Mouse (Mus musculus) embryo, embryonic 10 days (tissue): ENCODE data around the gene Wnt11.

ENCODE experiments used
- DNase-seq: peaks from one replicate; pipeline ENCODE4 v3.0.0-alpha.2; 2015; ENCODE audit warnings: low spot score

Wnt11 gene

DNA sequence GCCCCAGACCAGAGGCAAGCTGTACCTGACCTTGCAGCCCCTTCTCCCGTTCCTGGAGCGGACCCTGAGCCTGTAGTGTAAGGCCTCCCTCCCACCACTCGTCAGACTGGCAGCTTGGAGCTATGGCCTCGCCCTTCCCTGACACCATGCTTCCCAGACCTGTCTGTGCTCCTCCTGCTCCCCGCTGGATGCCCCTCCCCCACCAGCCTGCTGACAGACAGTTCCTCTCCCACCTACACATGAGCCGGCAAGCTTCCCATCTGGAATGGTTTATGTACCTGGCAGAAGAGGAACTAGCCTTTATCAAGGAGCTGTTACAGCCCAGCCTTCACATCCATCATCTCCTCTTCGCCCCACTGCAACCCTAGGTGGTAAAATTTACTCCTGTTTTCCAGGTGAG lies 6.0 kb upstream of the Wnt11 start:
- no peak for DNase-seq

DNA sequence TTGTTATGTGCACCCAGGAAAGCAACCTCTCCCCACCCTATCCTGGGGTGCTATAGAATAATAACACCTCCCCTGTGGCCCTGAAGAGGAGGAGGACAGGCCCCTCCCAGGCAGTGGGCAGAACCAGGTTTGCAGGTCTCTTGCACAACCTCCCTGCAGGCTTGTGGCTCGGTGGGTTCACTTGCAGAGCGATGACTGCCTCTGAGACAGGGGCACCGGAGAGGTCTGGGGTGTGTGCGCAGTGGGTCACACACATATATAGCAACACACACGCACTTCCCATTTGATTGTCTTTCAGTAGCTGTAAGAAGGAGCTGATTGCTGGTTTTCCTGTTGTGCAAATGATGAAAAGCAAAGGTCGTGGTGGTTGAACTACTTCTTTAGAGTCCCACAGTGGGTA lies 3.6 kb upstream of the Wnt11 start:
- no peak for DNase-seq

DNA sequence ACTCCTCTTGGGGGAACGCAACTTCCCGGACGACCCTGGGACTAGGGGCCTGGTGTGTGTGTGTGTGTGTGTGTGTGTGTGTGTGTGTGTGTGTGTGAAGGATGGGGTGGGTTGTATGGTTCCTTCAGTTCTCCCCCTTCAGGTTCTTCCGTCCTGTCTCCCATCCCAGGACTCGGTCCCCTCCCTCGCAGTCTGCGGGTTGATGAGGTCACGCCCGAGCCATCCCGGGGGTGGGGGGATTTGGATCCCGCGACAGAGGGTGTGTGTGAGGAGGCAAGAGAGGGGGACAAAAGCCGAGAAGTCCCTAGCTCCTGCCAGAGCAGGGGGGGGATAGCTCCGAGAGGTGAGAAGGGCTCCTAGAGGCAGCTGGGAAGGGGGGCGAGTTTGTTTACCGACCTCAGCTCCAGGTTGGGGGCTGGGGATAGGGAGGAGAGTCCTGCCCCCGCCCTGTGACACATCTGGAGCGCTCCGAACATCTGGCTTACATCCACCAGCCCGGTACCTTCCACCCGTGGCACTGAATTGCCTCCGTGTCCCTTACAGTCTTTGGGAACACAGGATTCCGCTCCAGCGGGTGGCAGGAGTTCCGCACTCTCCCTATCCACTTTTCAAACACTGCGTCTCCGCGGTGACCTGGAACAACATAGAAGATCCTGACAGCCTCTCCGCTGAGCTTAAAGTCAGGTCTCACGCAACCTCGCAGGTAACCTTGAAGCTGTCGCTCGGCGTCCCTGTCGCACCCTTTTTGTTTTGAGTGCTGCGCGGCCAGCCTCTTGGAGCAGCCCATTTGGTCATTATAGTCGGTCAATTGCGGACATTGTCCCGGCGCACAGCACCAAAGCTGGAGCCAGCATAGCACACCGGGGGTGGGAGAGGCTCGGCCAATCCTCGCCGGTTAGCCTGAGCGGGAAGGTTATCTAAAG lies 868 bp downstream of the Wnt11 start:
- no peak for DNase-seq

DNA sequence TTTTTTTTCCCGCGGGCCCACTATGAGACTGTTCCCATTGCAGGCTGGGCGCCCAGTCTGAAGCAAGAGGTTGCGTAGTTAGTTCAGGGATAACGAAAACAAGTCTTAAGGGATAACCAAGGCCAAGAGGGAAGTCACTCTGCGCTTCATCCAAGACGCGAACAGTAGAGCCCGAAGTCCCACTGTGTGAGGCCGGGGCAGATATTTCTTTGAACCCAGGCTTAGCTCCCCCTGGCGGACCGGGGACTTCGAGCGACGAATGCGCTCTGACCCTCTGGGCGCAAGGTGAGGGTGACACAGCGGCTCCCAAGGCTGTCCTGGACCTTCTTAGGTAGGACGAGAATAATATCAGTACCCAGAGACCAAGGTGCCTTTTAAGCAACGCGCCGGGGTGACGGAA lies 1.7 kb downstream of the Wnt11 start:
- DNase-seq, result peak; percentile 83

DNA sequence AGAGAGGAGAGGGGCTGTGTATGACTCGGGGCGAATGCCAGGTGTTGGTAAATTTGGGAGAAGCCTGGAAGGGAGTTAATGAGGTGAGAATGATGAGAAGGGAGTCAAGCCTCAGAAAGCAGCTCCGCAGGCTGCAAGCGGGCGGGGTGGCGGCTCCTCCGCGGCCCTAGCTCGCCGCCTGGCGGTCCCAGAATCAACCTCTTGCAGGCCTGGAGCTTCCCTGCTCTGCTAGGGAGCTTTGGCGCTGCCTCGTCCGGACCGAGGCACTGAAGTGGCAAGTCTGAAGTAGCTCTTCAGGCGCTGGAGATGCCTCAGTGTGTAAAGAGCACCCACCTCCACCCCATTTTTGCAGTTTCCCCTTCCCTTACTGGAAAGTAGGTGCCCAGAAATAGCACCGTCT lies 3.0 kb downstream of the Wnt11 start:
- DNase-seq, result peak; percentile 88

DNA sequence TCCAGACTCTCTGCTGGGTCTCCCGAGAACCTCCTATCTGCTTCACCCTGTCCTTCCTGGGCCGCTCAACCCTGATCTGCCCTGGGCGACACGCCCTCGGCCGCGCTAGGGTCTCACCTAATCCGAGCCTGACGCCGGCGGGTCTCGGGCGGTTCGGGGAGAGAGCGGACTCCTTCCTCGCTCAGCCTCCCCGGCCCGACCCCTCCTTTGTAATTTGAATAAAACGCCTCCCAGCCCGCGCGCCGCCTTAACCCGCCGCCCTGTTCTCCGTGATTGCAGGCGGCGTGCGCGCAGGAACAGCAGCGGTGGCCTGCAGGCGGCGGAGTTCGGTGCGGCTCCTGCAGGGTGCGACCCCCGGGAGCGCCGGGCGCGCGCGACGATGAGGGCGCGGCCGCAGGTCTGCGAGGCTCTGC lies 3.8 kb downstream of the Wnt11 start:
- peak; percentile 84 for DNase-seq

DNA sequence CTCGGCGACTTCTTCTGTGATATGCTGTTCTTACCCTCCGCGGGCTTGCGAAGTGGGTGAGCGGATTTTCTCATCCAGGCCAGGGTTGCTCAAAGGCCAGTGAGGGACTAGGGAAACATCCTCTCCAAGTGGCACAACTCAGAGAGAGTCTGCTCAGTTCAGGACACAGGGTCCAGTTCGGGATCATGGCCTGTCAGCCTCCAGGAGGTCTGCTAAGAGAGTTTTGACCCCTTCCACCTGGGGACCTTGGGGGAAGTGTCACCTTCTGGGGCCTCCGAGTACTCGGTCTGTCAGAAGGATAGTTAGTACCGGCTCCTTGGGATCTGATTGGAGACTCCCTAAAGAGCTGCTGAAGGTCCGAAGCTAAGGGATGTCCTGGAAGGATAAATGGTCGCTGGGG lies 4.4 kb downstream of the Wnt11 start:
- DNase-seq, result no peak

DNA sequence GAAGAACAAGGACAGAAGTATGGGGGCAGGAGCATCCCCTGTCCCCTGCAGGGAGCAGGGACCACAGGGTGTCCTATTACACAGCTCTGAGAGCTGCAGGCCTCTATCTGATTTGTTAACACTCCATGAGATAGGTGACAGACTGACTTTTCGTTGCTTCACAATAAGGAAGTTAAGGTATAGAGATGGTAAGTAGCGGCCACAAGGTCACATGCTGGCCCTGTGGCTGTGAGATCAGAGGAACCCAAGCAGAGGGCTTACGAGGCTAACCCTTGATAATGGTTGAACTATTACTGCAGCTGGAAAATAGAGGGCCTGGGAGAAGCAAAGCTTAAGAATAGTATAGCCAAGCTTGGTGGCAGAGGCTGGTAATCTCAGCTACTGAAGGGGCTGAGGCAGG lies 5.9 kb downstream of the Wnt11 start:
- no peak for DNase-seq

DNA sequence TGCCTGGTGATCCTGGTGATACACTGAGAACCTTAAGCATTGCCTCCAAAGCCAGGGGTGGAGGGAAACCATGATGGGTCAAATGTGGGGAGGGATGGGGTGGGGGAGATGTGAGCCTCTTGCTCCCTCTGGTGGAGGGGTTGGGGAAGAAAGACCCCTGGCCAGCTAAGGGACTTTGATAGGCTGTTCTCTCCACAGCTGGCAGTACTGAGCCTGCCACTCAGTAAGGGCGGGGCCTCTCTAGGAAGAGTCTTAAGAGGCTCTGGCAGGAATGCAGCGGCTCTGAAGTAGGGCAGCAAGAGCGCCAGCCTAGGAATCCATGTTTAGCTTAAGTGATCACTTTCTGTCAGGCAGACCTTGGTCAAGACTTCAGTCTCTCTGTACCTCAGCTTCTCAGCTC lies 6.9 kb downstream of the Wnt11 start:
- peak; percentile 48 for DNase-seq

DNA sequence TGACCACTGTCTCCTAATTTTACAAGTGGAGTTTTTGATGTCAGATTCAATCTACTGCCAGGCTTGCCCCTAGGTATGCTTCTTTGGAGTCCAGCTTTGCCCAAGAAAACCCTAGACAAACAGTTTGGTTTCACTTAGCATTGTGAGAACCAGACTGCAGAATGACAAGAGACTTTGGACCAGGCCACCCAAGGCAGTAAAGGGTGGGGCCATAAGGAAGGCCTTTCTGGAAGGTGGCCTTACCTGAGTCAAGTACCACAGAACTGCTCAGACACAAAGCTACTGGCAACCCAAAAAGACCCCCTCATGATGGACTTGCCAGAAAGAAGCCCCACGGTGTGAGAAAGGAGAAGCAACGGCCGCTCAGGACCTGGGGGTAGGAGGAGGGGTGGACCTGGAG lies 8.1 kb downstream of the Wnt11 start:
- DNase-seq, result no peak

DNA sequence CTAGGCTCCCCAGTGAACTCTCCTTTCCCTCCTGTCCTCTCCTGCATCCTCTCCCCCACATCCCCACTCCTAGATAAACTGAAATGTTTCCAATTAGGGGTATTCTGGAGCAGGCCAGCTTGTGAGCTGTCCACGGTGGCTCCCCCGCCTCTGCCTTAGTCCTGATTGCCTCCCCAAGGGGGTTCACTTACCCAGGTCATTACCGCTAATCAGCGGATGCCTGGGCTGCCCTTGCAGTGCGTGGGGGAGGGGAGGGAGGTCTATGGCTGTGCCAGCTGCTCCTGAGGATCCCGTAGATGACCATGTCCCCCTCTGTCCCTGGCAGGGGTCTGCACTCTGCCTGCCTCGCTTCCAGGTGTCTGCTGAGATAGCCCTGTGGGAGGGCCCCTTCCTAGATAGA lies 8.7 kb downstream of the Wnt11 start:
- DNase-seq, result peak; percentile 58

DNA sequence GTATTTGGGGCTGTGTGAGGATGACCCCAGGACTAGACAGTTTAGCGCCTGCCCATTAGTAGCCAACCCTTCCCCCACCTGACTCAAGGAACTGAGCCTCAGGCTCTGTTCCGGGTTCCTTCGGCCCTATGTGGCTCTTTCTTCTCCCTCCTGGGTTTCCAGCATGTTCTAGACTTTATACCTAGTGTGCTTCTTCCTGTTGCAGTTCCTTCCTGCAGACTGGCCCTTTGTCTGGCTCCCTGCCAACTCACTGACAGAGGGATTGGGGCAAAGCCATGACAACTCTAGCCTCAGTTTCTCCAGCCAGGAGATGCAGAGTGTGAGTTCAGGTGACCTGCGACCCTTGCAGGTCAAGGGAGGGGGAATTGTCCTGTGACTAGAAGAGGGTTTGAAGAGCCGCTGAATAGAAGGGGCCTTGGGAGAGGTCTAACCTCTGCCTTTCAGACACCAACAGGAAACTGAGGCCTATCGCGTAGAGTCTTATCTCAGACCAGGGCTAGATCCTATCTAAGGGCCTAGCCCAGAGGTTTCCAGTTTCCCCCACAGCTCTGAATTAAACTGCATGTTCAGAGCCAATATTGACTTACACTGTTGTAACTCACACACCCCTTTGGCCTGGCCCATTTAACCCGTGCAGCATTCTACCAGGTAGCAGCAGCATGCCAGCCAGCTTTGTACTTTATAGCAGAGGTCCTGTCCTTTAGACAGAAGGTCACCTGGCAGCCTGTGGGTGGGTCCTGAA lies 14.2 kb downstream of the Wnt11 start:
- DNase-seq, result no peak

DNA sequence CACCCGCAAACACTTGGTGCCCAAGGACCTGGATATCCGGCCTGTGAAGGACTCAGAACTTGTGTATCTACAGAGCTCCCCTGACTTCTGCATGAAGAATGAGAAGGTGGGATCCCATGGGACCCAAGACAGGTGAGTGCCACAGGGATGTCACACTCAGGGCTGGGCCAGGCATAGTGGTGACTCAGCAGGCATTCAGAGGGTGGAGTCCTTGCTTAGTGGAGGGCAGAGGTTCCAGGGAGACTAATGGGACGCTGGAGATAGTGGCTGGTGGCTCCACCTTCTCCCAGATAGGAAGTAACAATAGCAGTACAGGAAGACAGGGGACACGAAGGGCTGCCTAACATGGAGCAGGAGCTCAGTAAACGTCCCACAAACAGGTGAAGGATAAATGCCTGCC lies 15.5 kb downstream of the Wnt11 start:
- no peak for DNase-seq

DNA sequence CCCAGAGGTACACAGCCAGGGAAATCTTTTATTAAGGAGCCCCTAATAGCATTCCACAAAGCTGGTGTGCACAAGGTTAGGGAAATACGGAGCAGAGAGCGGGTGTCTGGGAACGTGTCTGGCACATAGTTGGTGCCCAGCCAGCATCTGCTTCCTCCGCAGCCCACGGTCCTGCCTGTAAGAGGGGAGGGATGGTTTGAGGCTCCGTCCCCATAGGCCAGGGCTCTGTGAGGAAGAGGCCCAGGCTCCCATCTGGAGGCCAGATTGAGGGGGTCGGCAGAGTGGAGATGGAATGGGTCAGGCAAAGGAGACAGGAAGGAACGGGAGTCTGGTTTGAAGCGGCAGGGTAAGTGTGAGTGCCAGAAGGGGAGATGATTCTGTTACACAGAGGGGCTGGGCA lies 16.3 kb downstream of the Wnt11 start:
- peak; percentile 46 for DNase-seq

DNA sequence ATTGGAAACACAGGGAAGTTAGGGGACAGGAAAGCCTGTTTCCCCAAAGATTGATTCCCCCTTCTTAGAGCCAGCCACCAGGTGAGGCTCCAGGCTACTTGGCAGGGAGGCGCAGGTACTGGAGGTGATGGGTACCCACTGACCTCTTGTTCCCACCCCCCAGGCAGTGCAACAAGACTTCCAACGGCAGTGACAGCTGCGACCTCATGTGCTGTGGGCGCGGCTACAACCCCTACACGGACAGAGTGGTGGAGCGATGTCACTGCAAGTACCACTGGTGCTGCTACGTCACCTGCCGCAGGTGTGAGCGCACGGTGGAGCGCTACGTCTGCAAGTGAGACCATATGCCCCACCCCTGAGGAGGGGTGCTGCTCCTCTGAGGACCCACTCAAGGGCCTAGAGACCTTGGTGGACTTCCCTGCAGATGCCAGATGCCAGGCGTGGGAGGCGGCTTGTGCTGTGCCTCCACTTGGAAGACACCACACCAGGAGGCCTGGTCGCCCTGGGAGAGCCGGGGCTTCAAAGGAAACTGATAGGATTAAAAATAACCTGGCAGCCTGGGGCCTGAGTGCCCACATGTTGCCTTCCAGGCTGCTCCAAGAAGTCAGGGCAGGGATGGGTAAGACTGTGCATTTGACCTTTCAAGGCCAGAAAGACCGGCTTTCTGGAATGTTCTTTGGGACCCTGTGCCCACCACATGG lies 18.2 kb downstream of the Wnt11 start:
- no peak for DNase-seq

DNA sequence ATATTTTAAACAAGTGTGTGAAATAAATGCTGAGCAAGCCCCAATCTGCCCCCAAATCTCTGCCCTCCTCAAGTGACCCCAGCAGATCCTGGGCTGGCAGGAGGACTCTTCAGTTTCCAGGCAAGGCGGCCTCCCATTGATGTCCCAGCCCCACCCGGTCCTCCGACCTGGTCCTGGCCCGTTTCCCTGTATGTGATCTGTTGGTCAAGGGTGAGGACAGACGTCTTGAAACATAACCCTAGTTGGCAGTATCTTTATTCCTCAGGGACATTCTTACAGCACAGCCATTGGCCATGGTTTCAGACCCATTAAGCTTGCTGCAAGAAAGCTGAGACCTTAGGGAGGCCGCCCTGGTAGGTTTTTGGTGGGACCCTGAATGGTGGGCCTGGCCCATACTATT lies 18.9 kb downstream of the Wnt11 start:
- DNase-seq, result no peak

DNA sequence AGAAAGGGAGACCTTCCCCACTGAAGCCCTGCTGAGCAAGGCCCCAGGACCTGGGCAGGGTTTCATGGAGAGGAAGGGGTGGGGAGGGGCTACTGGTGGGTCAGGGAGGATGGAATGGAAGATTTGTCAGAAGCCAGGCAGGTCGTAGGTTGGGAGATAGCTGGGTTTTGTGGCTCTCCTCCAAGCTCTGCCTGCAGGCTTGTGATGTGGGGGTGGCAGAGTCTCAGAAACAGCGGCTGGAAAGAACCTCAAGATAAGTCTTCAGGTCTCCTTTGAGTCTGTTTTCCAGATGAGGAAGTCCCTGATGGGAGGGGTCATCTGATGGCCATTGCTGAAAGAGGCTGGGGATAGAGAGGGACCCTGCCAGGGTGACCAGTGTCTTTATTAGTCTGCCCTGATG lies 20.5 kb downstream of the Wnt11 start:
- DNase-seq, result no peak

DNA sequence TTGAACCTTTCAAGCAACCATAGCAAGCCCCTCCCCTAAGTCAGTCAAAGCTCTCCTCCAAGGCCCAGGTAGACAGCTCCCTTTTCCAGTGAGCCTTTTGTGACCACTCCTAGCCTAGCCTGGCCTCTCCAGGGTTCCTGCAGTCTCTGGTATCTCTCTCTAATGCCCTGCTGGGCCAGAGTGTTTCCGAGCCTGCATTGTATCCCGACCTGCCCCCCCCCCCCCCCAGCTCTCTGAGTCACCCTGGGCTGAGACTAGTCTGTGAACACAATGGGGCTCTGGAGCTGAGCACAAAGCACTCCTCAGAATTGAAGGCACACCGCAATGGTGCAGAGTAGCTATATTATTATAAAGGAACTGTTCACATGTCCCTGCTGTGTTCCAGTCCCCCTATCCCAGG lies 21.2 kb downstream of the Wnt11 start:
- DNase-seq, result no peak

DNA sequence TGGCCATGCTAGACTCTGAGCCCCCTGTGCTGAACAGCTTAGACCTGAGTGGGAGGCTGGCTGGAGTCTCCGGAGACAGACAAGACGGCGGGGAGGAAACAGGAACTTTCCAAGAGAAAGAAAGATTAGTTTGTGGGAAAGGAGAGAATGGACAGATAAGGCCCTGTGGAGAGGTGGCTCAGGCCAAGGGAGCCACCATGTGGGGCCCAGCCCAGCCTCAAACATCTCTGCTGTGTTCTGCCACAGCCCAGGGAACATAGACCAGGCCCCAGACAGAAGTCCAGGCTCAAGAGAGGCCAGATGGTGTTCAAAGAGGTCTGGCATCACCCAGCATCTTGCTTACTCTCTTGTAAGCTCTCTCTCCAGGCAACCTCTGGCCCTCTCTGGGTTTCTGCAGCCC lies 22.2 kb downstream of the Wnt11 start:
- no peak for DNase-seq

DNA sequence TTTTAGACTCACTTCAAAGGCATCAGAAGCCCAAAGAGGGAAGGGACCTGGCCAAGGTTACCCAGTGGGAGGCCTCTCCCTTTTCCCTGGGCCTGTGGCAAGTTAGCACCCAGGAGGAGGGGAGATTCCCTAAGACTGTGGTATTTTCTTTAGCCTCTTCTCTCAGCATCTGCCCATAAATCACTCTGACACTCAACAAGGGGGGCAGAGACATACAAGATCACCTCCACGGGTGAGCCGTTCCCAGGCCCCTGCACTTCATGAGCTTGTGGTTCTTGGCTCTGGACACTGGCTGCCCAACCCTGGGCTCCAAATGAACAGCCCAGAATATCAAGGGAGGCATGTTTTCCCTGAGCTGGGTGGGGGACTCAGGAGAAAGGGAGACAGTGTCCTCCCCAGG lies 26.1 kb downstream of the Wnt11 start:
- DNase-seq, result no peak

DNA sequence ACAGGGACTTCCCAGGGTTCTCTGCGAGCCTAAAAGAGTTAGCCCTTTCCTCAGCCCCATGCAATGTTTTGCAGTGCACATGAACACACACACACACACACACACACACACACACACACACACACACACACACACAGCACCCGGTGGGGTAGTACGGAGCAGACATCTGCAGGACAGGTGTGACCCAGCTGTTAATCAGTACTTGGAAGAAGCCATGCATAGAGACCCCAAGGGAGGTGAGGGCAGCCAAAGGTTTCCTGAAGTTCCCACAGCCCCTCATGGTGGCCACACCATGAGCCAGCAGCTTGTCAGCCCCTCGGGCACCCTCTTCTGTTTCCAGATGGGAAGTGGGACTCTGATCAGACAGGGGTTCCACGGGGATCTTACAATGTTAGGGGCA lies 28.1 kb downstream of the Wnt11 start:
- DNase-seq, result no peak

DNA sequence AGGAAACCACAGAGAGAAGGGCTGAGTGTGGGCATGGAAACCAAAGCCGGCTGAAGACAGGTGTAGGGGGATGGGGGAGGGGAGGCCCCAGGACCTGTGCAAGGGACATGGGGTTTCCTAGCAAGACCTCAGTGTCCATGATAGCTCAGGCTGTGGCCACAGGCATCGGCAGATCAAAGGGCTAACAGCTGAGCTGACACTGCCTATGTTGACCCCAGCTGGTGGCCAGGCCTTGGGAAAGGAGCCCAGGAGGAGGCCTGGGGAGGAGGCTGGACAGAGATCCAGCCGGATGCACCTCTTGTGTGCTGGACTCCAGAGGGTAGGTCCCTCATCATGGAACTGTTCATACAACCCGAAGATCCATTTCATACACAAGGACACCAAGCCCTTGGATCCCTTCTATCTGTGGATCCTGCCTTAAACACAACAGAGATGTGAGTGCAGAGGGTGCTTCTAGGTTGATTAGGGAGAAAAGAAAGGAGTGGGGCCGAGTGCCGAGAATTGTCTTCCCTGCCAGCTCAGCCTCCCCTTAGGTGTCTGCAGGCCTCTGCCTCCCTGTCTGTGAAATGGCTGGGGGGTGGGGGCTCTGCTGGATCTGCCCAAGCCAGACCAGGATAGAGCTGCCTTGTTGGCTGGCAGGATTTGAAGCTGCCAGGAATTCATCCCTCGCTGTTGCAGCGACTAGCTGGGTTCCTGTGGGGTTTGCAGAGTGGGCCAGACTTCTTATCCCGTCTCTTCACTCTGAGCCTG lies 29.2 kb downstream of the Wnt11 start:
- no peak for DNase-seq
